In the genomic region with DNA sequence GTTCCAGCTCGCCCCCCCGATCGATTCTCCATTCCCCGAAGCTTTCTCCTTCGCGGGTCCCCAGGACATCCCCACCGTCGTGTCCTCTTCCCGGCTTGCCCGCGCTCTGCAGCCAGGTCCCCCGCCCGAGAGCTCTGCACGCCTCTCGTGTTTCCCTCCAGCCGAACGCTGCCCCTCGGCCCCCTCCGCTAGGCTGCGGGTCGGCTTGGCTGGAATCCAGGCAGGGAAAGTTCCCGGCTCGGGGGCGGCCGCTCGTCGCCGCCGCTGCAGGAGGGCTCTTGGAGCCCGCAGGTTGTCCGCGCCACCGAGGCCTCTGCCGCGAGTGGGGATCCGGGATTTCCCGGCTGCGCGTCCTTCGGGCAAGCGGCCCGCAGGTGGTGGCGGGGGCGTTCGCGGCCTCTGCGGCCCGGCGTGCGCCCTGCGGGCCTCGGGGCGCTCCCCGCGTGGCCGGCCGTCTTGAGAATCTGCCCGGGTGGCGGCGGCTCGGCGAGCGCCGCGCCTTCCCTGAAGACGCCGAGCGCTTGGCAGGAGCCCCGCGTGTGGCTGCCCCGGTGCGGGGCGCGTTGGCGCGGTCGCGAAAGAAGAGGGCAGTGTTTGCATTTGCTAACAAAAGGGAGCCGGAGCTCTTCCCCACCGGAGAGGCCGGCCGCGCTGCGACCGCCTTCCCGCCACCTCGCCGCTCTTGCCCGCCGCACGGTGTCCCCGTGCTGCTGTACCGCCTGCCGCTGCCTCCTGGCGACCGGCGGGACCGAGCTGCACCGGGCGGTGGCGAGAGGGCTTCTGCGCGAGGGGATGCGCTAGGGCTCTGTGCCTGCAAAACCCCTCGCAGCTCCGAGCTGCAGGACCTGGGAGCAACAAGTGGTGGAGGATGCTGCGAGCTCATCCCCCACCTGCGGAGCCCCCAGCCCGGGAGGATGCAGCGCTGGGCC, we compare ENCODE assay signal across 8 mouse cellular contexts. TPM values are rescaled to one million over a fixed set of nuclear protein-coding genes. Genes with fewer than 3 reads are reported as not detected.
A peak's percentile ranks its signal among the peaks of the same experiment; 100 is the strongest.
DNase-seq lines count a peak whose midpoint lies in the region; ATAC-seq and TF ChIP-seq lines count a peak whose summit lies in the region.

No protein-coding gene starts in this region.

- peak overlapping the region; percentile 57 for H3K4me3 ChIP-seq in erythroblast, embryonic 14.5 days (replicated peaks)
- H3K4me3 ChIP-seq in embryonic facial prominence, embryonic 12.5 days: peak overlapping the region; percentile 76
- H3K4me3 ChIP-seq in limb, embryonic 15.5 days: peak overlapping the region; percentile 71
- H3K4me3 ChIP-seq in midbrain, postnatal 0 days (ENCODE audit: low read depth, low read length): peak overlapping the region; percentile 92

- DNase-seq in heart, adult 8-10 months (ENCODE audit: low spot score): peak; percentile 24
- DNase-seq in kidney, adult 8-10 months: peak; percentile 41 to 70
- DNase-seq in midbrain, postnatal 0 days (ENCODE audit: low spot score): peak; percentile 68
- DNase-seq in testis, postnatal 10 days (ENCODE audit: low spot score): peak; percentile 82

- H3K9me3 ChIP-seq in erythroblast, embryonic 14.5 days (ENCODE audit: control insufficient read depth, low read length): peaks cover 5% of the 10 kb centered on the region; the same call in 1 of the 2 replicates
- H3K9me3 ChIP-seq in embryonic facial prominence, embryonic 12.5 days: no peaks in the 10 kb centered on the region
- no peaks in the 10 kb centered on the region for H3K9me3 ChIP-seq in limb, embryonic 15.5 days
- no peaks in the 10 kb centered on the region for H3K9me3 ChIP-seq in midbrain, postnatal 0 days (ENCODE audit: low read length)

- under 1% methylated on average over 107 of the region's 110 CpGs for WGBS in embryonic facial prominence, embryonic 12.5 days
- under 1% methylated on average over 110 of the region's 110 CpGs for WGBS in limb, embryonic 15.5 days
- under 1% methylated on average over 88 of the region's 110 CpGs for WGBS in midbrain, postnatal 0 days

- no peak for ATAC-seq in erythroblast, adult 5-6 weeks (replicated peaks; ENCODE audit: low FRiP score, poor library complexity, severe bottlenecking)
- no peak for ATAC-seq in embryonic facial prominence, embryonic 12.5 days (ENCODE audit: insufficient number of reproducible peaks, insufficient read depth, low FRiP score, low TSS enrichment)
- no peak for ATAC-seq in limb, embryonic 15.5 days (ENCODE audit: insufficient number of reproducible peaks, low FRiP score, low TSS enrichment, low read depth)
- ATAC-seq in midbrain, postnatal 0 days (ENCODE audit: low FRiP score): no peak; the same call in none of the 2 replicates

- H3K4me1 ChIP-seq in erythroblast, embryonic 14.5 days (ENCODE audit: control insufficient read depth): peaks cover 9% of the 10 kb centered on the region
- peaks cover 21% of the 10 kb centered on the region for H3K4me1 ChIP-seq in embryonic facial prominence, embryonic 12.5 days
- peaks cover 25% of the 10 kb centered on the region for H3K4me1 ChIP-seq in limb, embryonic 15.5 days
- peaks cover 3% of the 10 kb centered on the region for H3K4me1 ChIP-seq in midbrain, postnatal 0 days (ENCODE audit: insufficient read depth, low read length)

- peak; percentile 54 for TF ChIP-seq CTCF in midbrain, postnatal 0 days (IDR thresholded peaks at IDR 0.05)

- peak overlapping the region; percentile 75 for H3K27ac ChIP-seq in embryonic facial prominence, embryonic 12.5 days
- H3K27ac ChIP-seq in limb, embryonic 15.5 days: peak overlapping the region; percentile 77; the same call in 1 of the 2 replicates
- peak overlapping the region; percentile 93 for H3K27ac ChIP-seq in midbrain, postnatal 0 days (ENCODE audit: low read depth, low read length)

- H3K4me2 ChIP-seq in embryonic facial prominence, embryonic 12.5 days (replicated peaks): peak overlapping the region; percentile 74
- peak overlapping the region; percentile 98 for H3K4me2 ChIP-seq in limb, embryonic 15.5 days
- peak overlapping the region; percentile 57 for H3K4me2 ChIP-seq in midbrain, postnatal 0 days (ENCODE audit: low read depth, low read length, poor library complexity, severe bottlenecking)

- H3K9ac ChIP-seq in embryonic facial prominence, embryonic 12.5 days: peak overlapping the region; percentile 82
- peak overlapping the region; percentile 52 for H3K9ac ChIP-seq in limb, embryonic 15.5 days
- peak overlapping the region; percentile 94 for H3K9ac ChIP-seq in midbrain, postnatal 0 days (replicated peaks; ENCODE audit: low read length, poor library complexity, severe bottlenecking)

- peaks cover 71% of the 10 kb centered on the region for H3K27me3 ChIP-seq in erythroblast, embryonic 14.5 days (ENCODE audit: control insufficient read depth)
- H3K27me3 ChIP-seq in embryonic facial prominence, embryonic 12.5 days: no peaks in the 10 kb centered on the region
- peaks cover 29% of the 10 kb centered on the region for H3K27me3 ChIP-seq in limb, embryonic 15.5 days
- H3K27me3 ChIP-seq in midbrain, postnatal 0 days (ENCODE audit: insufficient read depth, low read length): no peaks in the 10 kb centered on the region

- H3K36me3 ChIP-seq in erythroblast, embryonic 14.5 days (ENCODE audit: control insufficient read depth): no peaks in the 10 kb centered on the region
- no peaks in the 10 kb centered on the region for H3K36me3 ChIP-seq in embryonic facial prominence, embryonic 12.5 days
- H3K36me3 ChIP-seq in limb, embryonic 15.5 days: no peaks in the 10 kb centered on the region
- H3K36me3 ChIP-seq in midbrain, postnatal 0 days (ENCODE audit: insufficient read depth, low read length): no peaks in the 10 kb centered on the region

RNA-seq across cellular contexts. Expression of gene Cadm1, which starts 1.2 kb away (rescaled TPM):
- 0.07 TPM in 1 of 2 replicates, not detected in the other for polyA plus RNA-seq in erythroblast, embryonic 14.5 days (2012)
- total RNA-seq in erythroblast, adult 5-6 weeks (2015; ENCODE audit: low replicate concordance): 2.9 and 6.0 TPM in 2 replicates
- 0.70 and 0.85 TPM in 2 replicates for total RNA-seq in erythroblast, adult 5-6 weeks (2017; ENCODE audit: low replicate concordance)
- 73.9 and 77.4 TPM in 2 replicates for polyA plus RNA-seq in embryonic facial prominence, embryonic 12.5 days (2016; fragmentation: Nextera tagmentation; extraction: Ambion mirVana)
- total RNA-seq in heart, adult 8-10 months (2022): 1 to 10 TPM; 1.7 to 2.3 (median 2.1) TPM
- 30.0 and 33.0 TPM in 2 replicates for polyA plus RNA-seq in limb, embryonic 15.5 days (2015; fragmentation: Nextera tagmentation; extraction: Ambion mirVana)
- 200 and 232 TPM in 2 replicates for total RNA-seq in midbrain, postnatal 0 days (2014; rRNA removed)
- polyA plus RNA-seq in midbrain, postnatal 0 days (2015; fragmentation: Nextera tagmentation; extraction: Ambion mirVana): 344 and 367 TPM in 2 replicates

Comparison
In these comparisons a context has a peak if more than half of its experiments do, and no peak if none do; other contexts are left out.
1. DNase-seq: peak in every context shown above with its lines; median percentile 82 in testis, postnatal 10 days; 68 in midbrain, postnatal 0 days; 56 in kidney, adult 8-10 months; 24 in heart, adult 8-10 months.
2. RNA of gene Cadm1, which starts 1.2 kb away (polyA plus RNA-seq): 344 to 367 TPM in midbrain, postnatal 0 days, 73.9 to 77.4 TPM in embryonic facial prominence, embryonic 12.5 days and 30.0 to 33.0 TPM in limb, embryonic 15.5 days; 0.07 TPM in erythroblast, embryonic 14.5 days; every median in the first group is over 10 times any median in the second.
3. Peak in every context shown above with its lines, with median percentiles within 50 percentile points of each other: H3K4me3 ChIP-seq, H3K27ac ChIP-seq, H3K4me2 ChIP-seq and H3K9ac ChIP-seq.